Mouse (Mus musculus) embryonic fibroblast, embryonic 13.5 days (primary cell): ENCODE data around the gene 1700021F05Rik. TPM values are rescaled to one million over a fixed set of nuclear protein-coding genes. Genes with fewer than 3 reads are reported as not detected.

Source experiments
- H3K27ac ChIP-seq: 2 replicates; pipeline ENCODE4 v1.5.1; 2012; ENCODE audit warnings: low read length, control low read depth, inconsistent platforms; ENCODE audit not compliant: insufficient read depth
- H3K4me1 ChIP-seq: 2 replicates; pipeline ENCODE4 v1.6.1; 2011; ENCODE audit warnings: low read length; ENCODE audit not compliant: control insufficient read depth, insufficient read depth
- H3K4me3 ChIP-seq: 2 replicates; pipeline ENCODE4 v1.5.1; 2011; ENCODE audit warnings: mild to moderate bottlenecking, control low read depth, low read length; ENCODE audit not compliant: insufficient read depth
- CTCF ChIP-seq: IDR thresholded peaks from 2 replicates; pipeline ENCODE4 v1.5.1; 2011; ENCODE audit warnings: mild to moderate bottlenecking, control low read depth, low read length, moderate library complexity, borderline replicate concordance; ENCODE audit not compliant: insufficient read depth
- POLR2A ChIP-seq: IDR thresholded peaks from 2 replicates; pipeline ENCODE4 v1.6.1; 2011; ENCODE audit warnings: low read depth, mild to moderate bottlenecking, control low read depth, low read length, moderate library complexity
- polyA plus RNA-seq: library from polyadenylated mRNA; stranded (reverse); fragments of >200 nt; gene quantifications from 2 replicates; pipeline ENCODE4 v1.2.4, GENCODE M21; 2011; ENCODE audit warnings: low read depth; ENCODE audit not compliant: missing spikeins, insufficient read length

The 1700021F05Rik gene
- polyA plus RNA-seq, 1 experiment: 30.7 TPM

DNA sequence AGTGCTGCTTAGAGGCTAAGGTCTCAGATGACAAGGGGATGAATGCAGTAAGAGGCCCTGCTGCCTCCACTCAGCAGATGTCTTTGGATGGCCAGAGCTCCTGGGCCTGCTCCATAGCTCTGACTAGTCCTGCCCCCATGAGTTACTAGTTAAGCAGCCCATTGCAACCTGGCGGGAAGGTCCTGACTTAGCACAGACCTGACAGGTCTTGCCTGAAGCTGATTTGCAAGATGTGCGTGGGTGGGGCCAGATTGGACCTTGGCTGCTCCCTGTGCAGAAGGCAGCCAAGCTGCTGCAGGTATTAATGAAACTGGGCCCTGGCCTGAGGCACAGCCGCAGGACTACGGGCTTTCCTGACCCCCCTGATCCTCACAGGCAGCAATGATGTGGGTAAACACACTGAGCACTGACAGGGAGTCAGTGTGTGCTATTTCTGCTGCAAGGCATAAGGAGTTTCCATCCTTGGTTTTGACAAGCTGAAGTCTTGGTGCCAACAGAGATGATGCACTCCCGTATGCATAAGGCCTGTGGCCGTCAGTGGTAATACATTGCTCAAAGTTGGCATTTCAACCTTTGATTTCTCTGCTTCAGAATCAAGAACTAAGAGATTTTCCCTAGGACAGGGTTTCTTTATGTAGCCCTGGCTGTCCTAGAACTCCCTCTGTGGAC is 23.7 kb downstream of the 1700021F05Rik start:
- Histone ChIP-seq H3K4me3 (no peak overlapping the region), H3K27ac (no peak overlapping the region)
- TF ChIP-seq POLR2A (no peak), CTCF (no peak)

DNA sequence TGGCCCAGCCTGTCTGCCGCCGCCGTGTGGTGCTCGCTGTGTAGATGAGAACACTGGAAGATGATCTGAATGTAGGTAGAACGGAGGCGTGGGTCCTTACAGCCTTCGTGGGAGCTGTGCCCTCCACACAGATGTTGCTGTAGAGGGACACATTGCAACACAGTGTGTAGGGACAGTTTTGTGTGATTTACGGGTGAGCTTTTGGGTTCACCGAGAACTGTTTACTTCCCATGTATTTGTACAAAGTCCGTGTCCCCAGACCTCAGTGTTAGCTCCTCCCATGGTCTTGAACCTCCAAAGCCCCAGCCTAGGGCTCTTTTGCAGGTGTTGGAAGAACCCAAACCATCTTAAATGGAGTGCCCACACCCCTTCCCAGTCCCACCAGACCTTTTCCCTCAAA is 27.8 kb downstream of the 1700021F05Rik start:
- no peaks in the 10 kb centered on the region for H3K4me1 ChIP-seq
- no peak overlapping the region for H3K27ac ChIP-seq
- TF ChIP-seq POLR2A (no peak), CTCF (no peak)
- H3K4me3 ChIP-seq: no peak overlapping the region

More for the DNA sequence above, 23.7 kb downstream of the 1700021F05Rik start:
- H3K4me1 ChIP-seq: no peaks in the 10 kb centered on the region

DNA sequence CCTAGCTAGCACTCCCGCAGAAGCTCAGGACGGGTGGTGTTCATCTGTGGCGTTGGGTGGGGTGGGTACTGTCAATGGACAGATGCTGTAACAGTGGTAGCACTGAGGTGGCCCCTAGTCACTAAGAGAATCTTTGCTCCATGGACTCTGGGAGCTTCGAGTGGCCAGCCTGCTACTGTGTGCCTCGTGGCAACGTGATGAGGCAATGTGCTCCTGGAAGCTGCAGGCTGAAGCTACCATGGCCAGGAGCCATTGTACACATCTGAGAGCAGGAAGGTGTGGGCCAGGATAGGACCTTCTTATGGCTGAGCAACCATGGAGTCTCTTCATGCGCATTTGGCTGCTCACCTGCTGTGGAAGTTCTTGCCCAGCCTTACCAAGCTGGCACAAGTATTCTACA is 31.6 kb downstream of the 1700021F05Rik start:
- H3K27ac ChIP-seq: no peak overlapping the region
- no peaks in the 10 kb centered on the region for H3K4me1 ChIP-seq
- H3K4me3 ChIP-seq: no peak overlapping the region
- TF ChIP-seq POLR2A (no peak), CTCF (no peak)

DNA sequence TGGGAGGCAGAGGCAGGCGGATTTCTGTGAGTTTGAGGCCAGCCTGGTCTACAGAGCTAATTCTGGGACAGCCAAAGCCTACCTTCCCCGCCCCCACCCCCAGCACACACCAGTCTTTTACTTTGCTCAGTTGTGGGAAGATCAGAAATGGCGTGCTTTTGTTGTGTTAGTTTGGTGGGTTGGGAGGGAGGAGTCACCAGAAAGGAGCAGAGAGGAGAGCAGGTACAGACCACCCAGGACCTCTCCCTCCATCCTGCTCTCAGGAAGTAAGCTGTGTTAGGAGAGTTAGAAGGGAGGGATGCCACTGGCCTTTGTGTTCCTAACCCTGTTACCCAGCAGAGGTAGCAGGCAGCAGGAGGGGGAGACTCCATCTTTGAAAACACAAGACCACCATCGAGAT is 33.7 kb downstream of the 1700021F05Rik start:
- H3K27ac ChIP-seq: no peak overlapping the region
- TF ChIP-seq POLR2A (no peak), CTCF (no peak)
- no peak overlapping the region for H3K4me3 ChIP-seq
- no peaks in the 10 kb centered on the region for H3K4me1 ChIP-seq

DNA sequence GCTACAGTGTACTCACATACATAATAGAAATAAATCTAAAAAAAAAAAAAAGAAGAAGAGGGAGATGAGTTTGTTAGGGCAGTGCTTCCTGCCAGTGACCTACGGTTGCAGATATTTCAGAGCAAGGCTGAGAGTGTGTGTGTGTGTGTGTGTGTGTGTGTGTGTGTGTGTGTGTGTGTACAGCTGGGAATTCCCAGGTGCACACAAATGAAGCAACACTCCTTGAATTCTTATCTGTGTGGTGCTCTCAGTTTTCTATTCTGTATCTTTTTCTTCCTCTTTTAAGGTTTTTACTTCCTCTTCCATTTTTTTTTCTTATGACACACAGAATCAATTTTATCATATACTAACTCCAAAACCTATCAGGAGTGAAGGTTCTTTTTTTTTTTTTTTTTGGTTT is 36.5 kb downstream of the 1700021F05Rik start:
- no peak overlapping the region for H3K27ac ChIP-seq
- H3K4me1 ChIP-seq: no peaks in the 10 kb centered on the region
- TF ChIP-seq POLR2A: no peak
- no peak for TF ChIP-seq CTCF
- no peak overlapping the region for H3K4me3 ChIP-seq

DNA sequence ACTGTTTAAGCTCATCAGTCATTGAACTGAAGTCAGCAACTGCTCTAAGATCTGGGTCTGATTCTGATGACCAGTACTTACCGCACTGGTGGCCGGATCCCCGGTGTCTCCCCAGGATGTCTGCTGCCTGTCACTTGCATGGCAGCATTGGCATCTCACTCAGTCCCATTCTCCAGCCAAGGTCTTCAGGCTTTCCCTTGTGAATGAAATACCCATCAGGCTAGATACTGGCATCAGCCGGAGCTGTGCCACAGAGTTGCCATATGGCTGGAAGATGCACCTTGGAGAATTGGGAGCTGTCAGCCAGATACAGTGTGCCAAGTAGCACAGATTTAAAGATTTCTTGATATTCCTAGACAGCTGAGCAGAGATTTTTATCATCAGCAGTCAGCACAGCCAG is 38.2 kb downstream of the 1700021F05Rik start:
- TF ChIP-seq POLR2A (no peak), CTCF (no peak)
- H3K4me3 ChIP-seq: no peak overlapping the region
- H3K4me1 ChIP-seq: no peaks in the 10 kb centered on the region
- no peak overlapping the region for H3K27ac ChIP-seq

DNA sequence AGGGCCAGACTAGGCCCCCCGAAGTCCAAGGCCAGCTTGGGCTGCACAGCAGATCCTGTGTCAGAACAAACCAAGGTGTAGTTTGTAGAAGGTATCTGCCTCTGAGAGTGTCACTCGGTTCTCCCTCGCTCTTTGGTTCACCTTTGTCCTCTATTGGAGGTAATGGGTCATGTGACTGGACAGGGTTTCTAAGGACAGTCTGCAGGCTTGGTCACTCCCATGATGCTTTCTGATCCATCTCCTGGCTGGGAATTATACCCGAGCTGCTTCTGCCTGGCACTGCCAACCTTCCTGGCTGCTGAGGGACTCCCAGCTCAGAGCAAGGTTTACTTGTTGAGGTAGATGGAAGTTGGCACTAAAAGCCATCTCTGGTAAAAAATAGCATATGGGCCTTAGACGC is 49.9 kb downstream of the 1700021F05Rik start:
- TF ChIP-seq CTCF (no peak), POLR2A (no peak)
- Histone ChIP-seq H3K27ac (no peak overlapping the region), H3K4me1 (peaks cover 5% of the 10 kb centered on the region; the same call in 1 of the 2 replicates), H3K4me3 (no peak overlapping the region)

DNA sequence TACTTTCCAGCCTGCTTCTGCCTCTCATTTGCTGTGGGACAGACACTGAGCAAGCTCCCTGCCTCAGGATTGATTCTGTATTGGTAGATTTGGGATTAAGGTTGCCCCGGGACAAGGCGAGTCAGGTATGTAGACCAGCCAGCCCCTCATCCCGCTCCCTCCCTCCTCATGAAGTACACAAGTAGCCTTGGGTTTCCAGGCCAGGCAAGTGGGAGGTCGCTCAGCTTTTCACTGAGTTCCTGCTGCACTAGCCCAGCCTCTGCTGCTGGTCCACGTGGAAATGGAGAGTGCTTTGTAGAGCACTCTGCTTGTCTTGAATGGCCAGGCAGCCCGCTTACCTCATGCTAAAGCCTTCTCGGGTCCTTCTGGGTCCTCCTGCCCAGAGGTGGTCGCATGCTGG is 50.8 kb downstream of the 1700021F05Rik start:
- TF ChIP-seq POLR2A (no peak), CTCF (no peak)
- H3K4me3 ChIP-seq: no peak overlapping the region
- peaks cover 5% of the 10 kb centered on the region; the same call in 1 of the 2 replicates for H3K4me1 ChIP-seq
- no peak overlapping the region for H3K27ac ChIP-seq

DNA sequence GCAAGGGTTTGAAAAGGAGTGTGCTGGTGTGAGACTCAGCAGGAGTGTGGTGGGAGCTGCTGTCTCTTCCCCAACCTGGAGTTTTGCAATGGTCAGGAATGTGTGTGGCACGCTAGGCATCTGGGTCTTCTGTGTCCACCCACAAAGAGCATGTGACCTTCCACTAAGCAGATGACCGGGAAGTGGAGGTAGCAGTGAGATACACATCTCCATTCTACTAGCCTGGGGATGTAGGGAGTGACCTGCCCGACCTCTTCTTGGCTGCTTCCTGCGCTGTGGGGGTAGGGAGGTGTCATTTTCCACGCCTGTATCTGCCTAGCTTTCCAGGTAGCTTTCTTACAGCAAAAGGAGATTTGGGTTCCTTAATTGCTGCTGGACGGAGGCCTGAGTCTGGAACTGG is 51.2 kb downstream of the 1700021F05Rik start:
- Histone ChIP-seq H3K4me3 (no peak overlapping the region), H3K27ac (no peak overlapping the region), H3K4me1 (peaks cover 5% of the 10 kb centered on the region; the same call in 1 of the 2 replicates)
- TF ChIP-seq CTCF (no peak), POLR2A (no peak)

DNA sequence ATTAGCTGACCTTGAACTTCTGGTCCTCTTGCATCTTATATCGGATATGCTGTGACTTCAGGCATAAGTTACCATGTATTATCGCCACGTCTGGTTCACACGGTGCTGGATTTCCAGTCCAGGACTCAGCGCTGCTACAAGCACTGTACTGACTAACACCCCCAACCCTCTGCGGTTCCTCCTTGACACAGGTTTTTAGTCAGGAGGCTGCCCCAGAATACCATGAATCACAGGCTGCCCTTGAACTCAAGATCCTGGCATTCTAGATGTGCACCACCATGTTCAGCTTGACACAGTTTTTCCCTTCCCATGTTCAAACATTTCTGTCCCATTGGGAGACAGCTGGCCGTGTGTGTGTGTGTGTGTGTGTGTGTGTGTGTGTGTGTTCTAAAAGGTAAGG is 51.7 kb downstream of the 1700021F05Rik start:
- Histone ChIP-seq H3K4me1 (peaks cover 5% of the 10 kb centered on the region; the same call in 1 of the 2 replicates), H3K27ac (no peak overlapping the region), H3K4me3 (no peak overlapping the region)
- TF ChIP-seq CTCF (no peak), POLR2A (no peak)
